Mouse (Mus musculus): ENCODE data around the gene Grik1.

Grik1 gene

DNA sequence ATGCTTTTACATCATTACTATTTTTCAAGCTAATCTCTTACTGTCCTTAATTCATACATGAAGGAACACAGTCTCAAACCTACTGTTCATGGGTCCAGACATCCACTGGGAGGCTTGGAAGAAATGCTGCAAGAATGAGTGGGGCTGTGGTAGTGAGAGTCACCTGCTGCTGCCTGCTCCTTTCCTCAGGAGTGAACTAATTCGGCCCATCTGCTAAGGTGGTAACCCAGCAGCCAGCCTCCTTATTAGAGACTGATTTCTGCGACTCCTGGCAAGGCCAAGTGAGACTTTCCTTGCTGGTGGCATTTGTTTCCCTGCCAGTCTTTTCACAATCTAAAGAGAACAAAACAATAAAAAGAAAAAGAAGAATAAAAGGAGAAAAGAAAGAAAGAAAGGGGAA, 147.9 kb downstream of the Grik1 start:
- no peak for DNase-seq (ENCODE audit: low spot score)

DNA sequence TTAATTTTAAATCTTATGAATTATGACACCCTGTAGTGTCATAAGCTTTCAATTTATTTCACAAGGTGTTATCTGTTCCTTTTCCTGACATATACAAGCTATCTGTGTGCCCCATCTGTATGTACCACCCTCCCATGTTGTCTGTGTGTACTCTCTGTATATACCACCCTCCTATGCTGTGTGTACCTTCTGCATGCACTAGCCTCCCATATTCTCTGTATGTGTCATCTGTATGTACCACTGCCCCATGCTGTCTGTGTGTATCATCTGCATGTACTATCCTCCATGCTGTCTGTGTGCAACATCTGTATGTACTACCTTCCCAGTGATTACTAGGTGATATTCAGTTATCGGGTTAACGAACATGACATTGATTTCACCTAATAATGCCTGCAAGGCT, 148.5 kb downstream of the Grik1 start:
- DNase-seq (ENCODE audit: low spot score) = no peak

DNA sequence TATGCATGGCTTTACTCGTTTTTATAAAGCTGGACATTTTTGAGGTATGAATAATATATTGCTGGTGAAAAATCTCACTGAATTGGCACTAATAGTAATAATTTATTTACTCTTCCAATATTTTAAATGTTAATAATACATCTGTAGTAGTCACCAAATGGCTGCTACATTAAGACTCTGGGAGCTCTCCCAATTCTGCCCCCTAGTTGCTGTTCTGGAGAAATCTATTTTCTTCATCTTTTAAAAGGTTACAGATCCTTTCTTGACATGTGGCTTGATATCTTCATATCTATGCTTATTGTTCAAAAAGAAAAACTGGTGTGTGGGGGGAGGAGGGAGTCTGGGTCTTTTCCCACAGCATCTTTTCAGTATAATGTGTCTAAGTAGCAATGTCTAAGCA, 151.2 kb downstream of the Grik1 start:
- no peak for DNase-seq (ENCODE audit: low spot score)

DNA sequence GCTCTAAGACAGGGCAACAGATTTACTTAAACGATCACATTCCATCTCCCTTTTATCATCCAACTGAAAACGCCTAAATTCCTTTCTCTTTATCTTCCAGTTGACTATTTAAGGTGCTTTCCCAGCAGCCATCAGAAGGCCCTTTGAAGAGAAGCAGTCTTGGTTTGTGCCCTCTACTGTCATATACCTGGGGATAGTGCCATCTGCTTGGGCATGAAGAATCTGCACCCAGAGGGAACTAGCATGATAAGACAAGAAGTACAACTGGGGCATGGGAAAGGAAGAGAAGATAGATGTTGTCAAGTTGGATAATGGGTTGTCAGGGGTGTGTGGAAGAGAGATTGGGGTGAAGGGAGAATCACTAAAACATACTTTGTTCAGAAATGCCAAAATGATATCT, 157.1 kb downstream of the Grik1 start:
- DNase-seq (ENCODE audit: low spot score) = no peak

DNA sequence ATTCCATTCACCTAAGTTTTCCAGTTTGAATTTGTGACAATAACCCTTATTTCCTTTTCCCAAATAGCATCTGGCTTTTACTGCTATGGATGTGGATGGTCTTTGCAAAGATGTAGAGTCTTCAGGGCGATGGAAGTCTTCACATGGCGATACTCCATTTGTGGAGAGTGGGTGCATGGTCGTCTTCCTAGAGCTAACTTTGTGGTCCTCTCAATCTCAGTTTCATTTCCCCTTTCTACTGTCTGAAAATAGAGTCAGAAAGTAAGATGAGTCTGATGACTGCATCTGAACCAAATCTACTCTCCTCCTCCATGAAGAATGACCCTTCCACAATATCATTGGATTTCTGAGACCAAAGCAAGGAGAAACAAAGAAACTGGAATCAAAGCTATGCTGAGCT, 159.0 kb downstream of the Grik1 start:
- no peak for DNase-seq (ENCODE audit: low spot score)

DNA sequence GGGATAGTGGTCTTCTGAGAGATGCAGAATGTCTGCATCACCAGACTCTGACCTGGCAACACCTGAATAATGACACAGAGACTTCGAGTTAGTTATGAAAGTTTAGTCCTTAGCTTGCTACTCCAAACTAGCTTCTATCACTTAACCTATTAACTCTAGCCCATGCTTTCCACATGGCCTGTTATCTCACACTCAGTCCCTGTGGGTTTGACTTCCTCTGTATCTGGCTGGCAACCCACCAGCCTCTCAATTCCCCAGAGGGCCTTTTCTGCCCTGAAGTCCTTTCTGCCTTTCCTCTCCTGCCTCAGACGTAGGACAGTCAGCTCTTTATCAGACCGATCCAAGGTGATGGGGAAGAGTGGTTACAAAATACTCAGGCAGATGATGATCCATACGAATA, 165.0 kb downstream of the Grik1 start:
- no peak for DNase-seq (ENCODE audit: low spot score)

DNA sequence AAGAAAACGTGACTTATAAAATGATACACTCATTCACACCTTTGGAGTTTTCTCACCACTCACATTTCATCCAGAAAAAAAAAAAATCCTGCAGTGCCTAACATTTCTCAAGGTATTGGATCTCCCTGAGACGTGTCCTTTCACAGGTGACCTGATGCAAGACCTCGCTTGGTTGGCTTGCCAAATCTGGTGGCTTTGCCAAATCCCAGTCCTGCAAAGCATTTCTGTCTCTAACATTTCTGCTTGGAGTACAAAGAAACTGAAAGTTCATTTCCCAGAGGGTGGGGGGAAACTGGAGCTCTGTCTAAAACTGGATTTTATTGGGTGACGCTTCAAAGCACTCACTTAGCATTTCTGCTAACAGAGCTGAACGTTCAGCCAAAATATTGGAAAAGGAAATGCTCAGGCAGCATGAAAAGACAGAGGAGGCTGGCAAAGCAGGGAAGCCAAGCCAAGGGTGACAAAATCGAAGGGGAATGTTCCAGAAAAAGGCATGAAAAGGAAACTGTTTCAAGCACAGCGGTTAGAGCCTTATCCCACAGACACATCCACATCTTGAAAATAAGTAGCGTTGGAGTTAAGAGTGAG, 177.4 kb downstream of the Grik1 start:
- no peak for DNase-seq (ENCODE audit: low spot score)

DNA sequence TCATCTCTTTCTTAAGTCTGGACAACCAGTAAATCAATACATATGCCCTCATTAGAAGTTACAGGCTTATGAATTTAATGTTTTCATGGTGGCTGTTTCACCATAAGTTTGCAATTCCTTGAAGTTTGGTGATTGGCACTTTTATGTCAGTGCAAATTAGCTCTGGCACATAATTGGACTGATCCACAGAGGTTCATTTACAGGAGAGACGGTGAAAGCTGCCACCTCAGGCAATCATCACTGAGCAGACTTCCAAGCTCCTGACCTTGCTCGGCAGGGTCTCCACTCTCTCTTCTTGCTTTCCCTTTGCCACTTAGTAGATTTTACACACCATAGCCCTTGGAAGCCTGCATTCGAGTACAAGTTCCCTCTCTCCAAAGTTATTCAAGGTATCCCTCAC, 178.6 kb downstream of the Grik1 start:
- DNase-seq (ENCODE audit: low spot score) = no peak

DNA sequence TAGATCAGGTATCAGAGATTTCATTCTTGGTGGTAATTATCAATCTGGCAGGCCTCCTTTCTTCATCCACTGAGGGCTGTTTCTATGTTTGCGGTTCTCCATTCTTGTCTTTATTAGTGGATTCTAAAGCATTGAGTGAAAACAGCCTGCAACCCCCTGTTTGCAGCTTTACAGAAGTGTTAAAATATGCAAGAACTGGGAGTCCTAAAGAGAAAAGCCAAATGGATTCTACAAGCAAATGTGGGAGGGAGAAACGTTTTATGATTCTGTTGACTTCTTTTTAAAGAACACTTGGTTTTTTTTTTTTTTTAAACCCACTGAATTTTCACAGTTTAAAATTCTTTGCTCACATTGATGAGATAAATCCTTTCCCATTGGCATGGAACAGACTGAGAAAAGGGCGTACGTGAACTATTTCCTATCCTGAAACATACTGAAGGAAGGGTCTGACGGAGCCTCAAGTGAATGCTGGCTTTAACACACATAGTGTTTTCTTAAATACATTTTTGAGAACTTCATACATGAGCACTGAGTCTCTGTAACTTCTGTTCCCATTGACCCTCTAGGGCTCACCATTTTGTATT, 195.8 kb downstream of the Grik1 start:
- DNase-seq (ENCODE audit: low spot score) = no peak

DNA sequence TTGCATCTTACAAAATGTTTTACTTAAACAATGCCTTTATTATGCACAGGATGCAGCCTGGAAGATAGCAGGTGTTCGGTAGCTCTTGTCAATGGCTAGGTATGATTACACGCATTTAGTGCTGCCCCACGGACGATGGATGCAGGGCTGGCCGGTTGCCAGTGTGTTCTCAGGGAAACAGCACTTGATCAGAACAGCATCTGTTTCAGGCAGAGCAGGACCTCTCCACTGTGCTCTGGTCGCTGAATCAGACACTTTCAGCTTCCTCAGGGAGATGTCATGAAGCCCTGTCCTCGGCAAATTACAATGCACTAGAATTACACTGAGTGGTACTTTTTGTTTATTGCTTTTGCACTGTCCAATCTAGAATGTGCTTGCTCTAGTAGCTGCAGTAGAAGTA, 202.8 kb downstream of the Grik1 start:
- no peak for DNase-seq (ENCODE audit: low spot score)

DNA sequence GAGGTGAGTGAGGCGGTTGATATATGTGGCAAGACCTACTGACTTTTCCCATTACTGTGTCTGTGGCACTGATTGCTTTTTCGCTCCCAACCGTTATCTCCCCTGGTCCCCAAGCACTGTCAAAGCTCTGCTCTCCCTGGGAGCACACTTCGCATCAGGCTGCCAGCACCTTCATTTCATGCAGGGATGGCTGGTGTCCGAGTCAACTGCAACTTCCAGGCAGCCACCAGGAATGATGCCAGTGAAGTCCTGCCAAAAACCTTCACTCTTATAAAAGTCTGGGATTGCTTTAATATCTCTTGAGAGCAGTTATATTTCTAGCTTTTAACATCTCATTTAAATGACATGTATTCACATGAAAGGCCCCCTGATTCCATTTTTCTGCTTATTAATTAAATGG, 215.3 kb downstream of the Grik1 start:
- no peak for DNase-seq (ENCODE audit: low spot score)

DNA sequence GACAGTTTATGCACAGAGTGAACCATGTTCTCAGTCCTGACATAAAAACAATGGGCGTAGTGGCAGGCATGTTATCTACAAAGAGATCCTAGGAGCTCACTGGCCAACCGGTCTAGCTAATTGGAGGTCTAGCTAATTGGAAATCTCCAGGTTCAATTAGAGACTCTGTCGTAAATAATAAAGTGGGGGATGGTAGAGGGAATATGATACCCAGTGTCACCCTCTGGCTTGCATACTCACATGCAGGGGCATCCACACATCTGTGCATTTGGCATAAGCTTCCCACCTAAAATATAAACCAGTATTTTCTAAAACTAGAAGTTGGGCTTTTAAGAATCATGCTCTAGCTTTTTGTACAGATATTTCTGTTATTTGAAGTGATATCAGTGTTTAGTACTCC, 229.1 kb downstream of the Grik1 start:
- DNase-seq (ENCODE audit: low spot score) = no peak

DNA sequence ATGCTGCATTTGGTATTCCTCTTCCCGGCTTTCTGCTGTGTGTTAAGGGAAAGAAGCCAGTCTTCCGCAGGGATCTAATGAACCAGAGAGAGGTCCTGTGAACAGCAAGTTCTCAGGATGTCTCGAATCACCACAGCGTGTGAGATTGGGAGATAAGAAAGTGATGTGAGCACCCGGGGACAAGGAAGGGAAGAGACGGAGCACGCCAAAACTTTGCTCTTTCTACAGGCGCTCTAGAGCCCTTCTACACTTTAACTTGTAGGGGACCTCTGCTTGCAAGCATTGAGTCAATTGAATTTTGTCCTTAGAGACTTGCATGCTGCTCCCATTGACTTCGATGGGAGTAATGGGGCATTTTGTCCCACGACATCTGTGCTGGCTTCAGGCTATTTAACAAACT, 241.9 kb downstream of the Grik1 start:
- no peak for DNase-seq (ENCODE audit: low spot score)

DNA sequence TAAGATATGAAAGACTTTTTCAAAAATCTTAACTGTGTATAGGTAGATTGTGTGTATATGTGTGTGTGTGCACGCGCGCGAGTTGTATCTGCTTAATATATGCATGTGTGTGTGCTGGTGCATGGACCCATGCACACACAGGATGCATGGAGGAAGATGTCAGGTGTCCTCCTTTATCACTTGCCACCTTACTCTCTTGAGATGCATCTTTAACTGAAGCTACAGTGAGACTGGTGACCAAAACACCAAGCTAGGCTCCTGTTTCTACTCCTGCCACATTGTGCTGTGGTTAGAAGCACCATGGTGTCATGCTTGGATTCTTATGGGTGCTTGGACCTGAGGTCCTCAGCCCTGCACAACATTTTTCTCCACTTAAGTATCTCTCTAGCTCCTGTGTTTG, 245.7 kb downstream of the Grik1 start:
- no peak for DNase-seq (ENCODE audit: low spot score)

DNA sequence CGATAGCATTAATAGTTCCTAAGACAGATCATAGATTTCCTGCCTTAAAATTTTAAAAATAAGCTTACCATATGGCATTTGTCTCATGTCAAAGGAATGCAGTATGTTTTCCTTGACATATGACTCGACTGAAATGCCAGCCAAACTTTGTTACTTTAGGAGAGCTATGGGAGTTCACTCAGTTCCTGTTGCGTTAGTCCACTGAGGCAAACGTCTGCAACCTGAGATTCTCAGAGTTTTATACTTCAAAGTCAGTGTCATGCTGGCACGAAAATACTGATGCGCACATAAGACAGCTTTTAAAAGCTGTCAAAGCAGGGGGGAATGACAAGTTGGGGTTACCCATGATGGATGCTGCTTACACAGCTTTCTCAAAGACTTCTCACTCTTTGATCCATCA, 247.6 kb downstream of the Grik1 start:
- DNase-seq (ENCODE audit: low spot score) = no peak

DNA sequence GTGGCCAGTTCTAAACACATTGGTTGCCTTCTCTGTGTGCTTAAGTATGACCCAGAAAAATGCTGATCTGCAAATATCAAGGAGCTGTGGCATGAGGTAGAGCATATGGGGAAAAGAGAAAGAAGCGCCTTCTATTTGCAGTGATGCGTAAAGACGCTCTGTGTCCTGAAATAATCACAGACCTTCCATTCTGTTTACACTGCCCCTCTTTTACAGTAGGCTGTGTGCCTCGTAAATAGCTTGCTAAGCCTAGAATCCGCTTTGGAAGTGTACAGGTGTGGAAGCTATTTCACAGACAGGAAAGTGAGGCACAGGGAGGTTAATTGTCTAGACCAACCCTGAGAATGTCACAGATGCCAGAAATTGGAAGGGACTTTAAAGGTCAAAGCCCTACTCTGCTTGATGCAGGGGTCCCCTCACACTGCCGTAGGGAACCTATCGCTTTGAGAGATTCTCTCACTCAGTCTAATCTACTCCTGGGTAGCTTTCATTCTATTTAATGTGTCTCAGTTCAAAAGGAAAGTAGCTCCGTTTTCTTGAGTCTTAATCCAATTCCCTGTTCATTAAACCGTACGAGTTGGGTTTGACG, 251.5 kb downstream of the Grik1 start:
- no peak for DNase-seq (ENCODE audit: low spot score)

DNA sequence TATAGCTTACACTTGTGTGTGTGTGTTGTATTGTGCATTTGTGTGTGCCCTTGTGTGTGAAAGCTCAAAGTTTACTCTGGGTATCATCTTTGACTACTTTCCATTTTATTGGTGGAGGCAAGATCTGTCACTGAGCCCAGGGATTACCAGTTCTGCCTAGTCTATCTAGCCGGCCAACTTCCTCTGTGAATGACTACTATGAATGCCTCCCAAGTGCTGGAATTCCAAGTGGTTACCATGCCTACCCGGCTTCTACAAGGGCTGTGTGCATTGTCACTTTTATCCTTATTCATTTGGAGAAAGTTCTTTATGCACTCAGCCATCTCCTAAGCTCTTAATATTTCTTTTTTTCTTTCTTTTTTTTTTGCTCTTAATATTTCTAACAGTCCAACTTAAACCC, 301.3 kb downstream of the Grik1 start:
- no peak for DNase-seq (ENCODE audit: low spot score)

DNA sequence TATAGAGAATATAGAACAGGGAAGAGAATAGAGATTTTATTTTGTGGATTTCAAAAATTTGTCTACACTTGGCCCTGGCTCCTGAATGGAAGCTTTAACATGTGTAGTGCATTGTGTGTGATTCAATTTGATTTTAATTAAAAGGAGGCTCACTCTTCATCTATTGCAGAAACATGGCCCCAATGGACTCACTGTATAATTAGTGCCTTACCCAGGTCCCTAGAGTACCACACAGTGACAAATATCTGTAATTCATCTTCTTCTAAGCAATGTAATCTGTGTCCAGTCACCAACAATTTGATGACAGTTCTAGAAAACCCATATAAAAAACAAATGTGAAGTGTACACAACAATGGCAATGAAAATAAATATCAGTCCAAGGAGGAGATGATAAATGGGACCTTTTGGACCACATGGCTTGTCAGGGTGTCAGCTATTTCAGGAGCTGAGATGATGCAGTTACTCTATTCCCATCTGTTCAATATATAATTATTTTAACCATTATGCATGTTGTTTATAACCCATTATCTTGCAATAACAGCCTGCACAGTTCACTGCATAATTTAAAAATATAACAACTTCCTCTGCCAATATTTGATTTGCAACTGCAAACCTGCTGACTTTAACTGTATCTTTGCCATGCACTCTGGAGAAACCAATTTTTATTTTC, 305.7 kb downstream of the Grik1 start:
- DNase-seq (ENCODE audit: low spot score) = no peak

DNA sequence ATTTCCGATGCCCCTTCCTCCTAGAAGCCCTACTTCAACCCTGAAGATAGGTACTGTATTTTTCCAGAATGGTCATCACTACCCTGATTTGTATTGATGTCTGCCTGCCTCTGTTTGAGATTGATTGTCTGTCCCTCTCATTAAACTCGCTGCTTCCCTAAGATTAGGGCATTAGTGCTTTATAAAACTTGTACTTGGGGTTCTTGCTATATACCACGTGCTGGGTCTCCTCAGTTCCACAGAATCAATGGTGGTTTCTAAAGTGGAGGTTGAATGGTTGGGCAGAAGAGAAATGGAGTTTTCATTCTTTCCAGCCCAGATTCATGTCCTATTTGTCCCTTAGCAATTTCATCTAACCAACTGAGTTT, 316.0 kb downstream of the Grik1 start:
- DNase-seq (ENCODE audit: low spot score) = no peak

DNA sequence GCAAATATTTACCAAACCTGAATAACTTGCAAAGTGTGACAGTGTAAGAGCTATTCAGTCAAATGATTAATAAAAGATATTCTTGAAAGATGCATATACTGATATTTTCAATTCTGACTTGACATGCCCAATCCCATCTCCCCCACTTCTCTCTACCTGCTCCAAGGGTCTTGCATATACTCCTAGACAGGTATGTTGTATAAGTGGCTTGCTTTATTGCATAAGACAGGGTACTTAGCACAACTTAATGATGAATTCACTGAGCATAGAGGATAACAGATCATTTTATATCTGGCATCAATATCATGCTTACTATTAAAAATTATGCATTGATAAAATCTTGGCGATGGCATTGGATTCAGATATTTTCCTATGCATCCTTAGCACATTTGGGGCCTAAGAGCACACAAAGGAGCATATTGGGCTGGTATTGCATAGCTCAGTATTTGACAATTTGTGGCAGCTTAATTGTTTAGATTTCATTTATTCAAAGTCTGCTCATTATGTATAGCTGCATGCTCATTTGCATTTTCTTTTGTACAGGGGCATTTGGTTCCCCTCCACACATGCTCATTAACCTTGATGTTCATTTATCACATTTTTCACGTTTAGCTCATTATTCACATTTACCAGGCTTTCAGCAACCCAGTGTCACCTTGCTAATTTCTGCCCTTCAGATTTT, 316.5 kb downstream of the Grik1 start:
- DNase-seq (ENCODE audit: low spot score) = no peak

DNA sequence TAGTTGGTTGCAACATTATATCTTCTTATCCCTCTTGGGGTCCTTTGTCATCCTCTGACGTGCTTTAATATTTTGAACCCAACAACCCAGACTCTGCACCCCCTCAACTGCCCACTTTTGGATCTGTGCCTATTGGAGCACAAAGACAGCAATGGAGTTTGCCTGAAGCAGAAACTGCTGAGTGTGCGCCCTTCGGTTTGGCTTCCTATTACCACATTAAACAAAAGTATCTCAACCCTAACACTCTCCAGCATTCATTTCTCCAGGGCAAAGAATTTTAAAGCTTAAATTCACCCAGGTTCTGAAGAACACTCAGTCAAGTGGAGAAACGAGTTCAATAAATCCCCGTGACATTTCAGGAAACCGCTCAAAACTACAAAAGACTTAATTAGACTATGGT, 318.2 kb downstream of the Grik1 start:
- no peak for DNase-seq (ENCODE audit: low spot score)

DNA sequence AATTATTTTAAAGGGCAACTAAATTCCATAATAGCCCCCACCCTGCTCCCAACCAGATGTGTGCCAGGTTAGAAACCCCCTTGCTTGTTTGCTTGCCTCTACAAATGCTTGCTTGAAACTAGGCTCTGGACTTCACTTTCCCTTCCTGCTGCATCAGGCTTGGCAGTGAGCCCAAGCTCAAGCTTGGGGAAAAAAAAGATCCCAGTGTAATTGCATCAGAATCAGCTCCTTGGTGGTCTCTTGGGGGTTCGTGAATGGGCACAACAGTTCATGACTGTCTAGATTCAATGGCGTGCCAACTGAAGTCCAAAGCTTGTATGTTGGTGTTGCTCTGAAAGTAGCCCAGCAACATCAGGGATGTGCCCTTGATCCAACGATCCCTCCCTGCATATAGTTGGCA, 320.1 kb downstream of the Grik1 start:
- no peak for DNase-seq (ENCODE audit: low spot score)

DNA sequence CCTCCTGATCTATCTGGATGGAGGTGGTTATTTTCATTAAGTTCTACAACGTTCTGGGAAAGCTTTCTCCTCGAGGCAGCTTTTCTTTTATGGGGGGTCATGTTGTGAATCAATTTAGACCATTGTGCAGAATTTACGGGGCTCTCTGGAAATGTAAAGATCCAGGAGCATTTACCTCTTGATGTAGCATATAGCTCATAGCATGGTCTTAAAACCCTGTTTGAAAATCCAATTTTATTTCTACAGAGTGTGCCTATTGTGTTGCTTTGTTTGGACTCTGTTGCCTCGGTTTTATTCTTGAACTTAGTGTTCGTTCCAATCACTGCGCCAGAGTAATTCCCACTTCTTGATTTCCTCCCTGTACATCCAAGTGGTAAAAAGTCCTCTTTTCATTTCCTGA, 328.6 kb downstream of the Grik1 start:
- DNase-seq (ENCODE audit: low spot score) = no peak

Measured in ovary, postnatal 36 days (tissue).